Mouse (Mus musculus) ES-Bruce4 (cell line): ENCODE measurements around the gene Inpp4a. TPM values are rescaled to one million over a fixed set of nuclear protein-coding genes. Genes with fewer than 3 reads are reported as not detected.

Source experiments
- H3K27ac ChIP-seq: 2 replicates; pipeline ENCODE4 v1.5.1; 2012; ENCODE audit warnings: low read length, inconsistent platforms; ENCODE audit not compliant: insufficient read depth
- H3K27me3 ChIP-seq: 2 replicates; pipeline ENCODE4 v1.6.1; 2012; ENCODE audit warnings: mild to moderate bottlenecking, low read length, inconsistent platforms; ENCODE audit not compliant: control insufficient read depth, poor library complexity, insufficient read depth, severe bottlenecking
- H3K36me3 ChIP-seq: 2 replicates; pipeline ENCODE4 v1.6.1; 2012; ENCODE audit warnings: inconsistent platforms, mild to moderate bottlenecking, low read length, moderate library complexity; ENCODE audit not compliant: control insufficient read depth, poor library complexity, insufficient read depth, severe bottlenecking
- H3K4me1 ChIP-seq: one replicate; pipeline ENCODE4 v1.8.1; 2011; ENCODE audit warnings: low read length; ENCODE audit not compliant: control insufficient read depth, insufficient read depth
- H3K4me3 ChIP-seq: 2 replicates; pipeline ENCODE4 v1.5.1; 2011; ENCODE audit warnings: low read depth, mild to moderate bottlenecking, low read length
- H3K9ac ChIP-seq: 2 replicates; pipeline ENCODE4 v1.6.1; 2012; ENCODE audit warnings: low read depth, mild to moderate bottlenecking, inconsistent platforms; ENCODE audit not compliant: poor library complexity, severe bottlenecking
- H3K9me3 ChIP-seq: replicated peaks from 2 replicates; pipeline ENCODE4 v1.6.1; 2012; ENCODE audit warnings: mild to moderate bottlenecking, low read length, inconsistent platforms; ENCODE audit not compliant: control insufficient read depth, poor library complexity, insufficient read depth, severe bottlenecking
- CTCF ChIP-seq: IDR thresholded peaks from one replicate; pipeline ENCODE4 v1.8.1; 2011; ENCODE audit warnings: low read depth, low read length
- EP300 ChIP-seq: IDR thresholded peaks from 2 replicates; pipeline ENCODE4 v1.6.1; 2011; ENCODE audit warnings: low read depth, low read length; ENCODE audit not compliant: insufficient read depth
- POLR2A ChIP-seq: IDR thresholded peaks from one replicate; pipeline ENCODE4 v1.8.1; 2011; ENCODE audit warnings: low read length; ENCODE audit not compliant: insufficient read depth
- polyA plus RNA-seq: library from polyadenylated mRNA; stranded (reverse); fragments of >200 nt; gene quantifications from 2 replicates; pipeline ENCODE4 v1.2.4, GENCODE M21; 2011; ENCODE audit warnings: low read depth; ENCODE audit not compliant: missing spikeins, insufficient read depth, insufficient read length

Inpp4a gene
- polyA plus RNA-seq, 1 experiment, result 9.3 TPM

- TF ChIP-seq POLR2A (no peak), EP300 (no peak), CTCF (no peak)
- Histone ChIP-seq H3K9me3 (no peaks in the 10 kb centered on the region), H3K27ac (no peak overlapping the region), H3K4me1 (no peaks in the 10 kb centered on the region), H3K36me3 (no peaks in the 10 kb centered on the region), H3K27me3 (no peaks in the 10 kb centered on the region), H3K4me3 (no peak overlapping the region), H3K9ac (no peak overlapping the region)
These were observed 44.7 kb downstream of the Inpp4a start for GRCm38 (mm10) chr1:37344223-37344916.

- H3K9me3 ChIP-seq, result no peaks in the 10 kb centered on the region
- no peak overlapping the region for H3K27ac ChIP-seq
- no peak overlapping the region for H3K4me3 ChIP-seq
- H3K4me1 ChIP-seq, result no peaks in the 10 kb centered on the region
- H3K9ac ChIP-seq, result no peak overlapping the region
- no peak for TF ChIP-seq EP300
- no peak for TF ChIP-seq CTCF
- no peak for TF ChIP-seq POLR2A
- H3K36me3 ChIP-seq, result no peaks in the 10 kb centered on the region
- H3K27me3 ChIP-seq, result no peaks in the 10 kb centered on the region
These were observed 47.9 kb downstream of the Inpp4a start for GRCm38 (mm10) chr1:37347361-37348080.

- no peaks in the 10 kb centered on the region for H3K9me3 ChIP-seq
- no peak overlapping the region for H3K9ac ChIP-seq
- TF ChIP-seq EP300 (no peak), CTCF (no peak), POLR2A (no peak)
- H3K36me3 ChIP-seq, result no peaks in the 10 kb centered on the region
- H3K4me3 ChIP-seq, result no peak overlapping the region
- no peaks in the 10 kb centered on the region for H3K4me1 ChIP-seq
- H3K27ac ChIP-seq, result no peak overlapping the region
- H3K27me3 ChIP-seq, result no peaks in the 10 kb centered on the region
These were observed 51.4 kb downstream of the Inpp4a start for GRCm38 (mm10) chr1:37350886-37351651.

- no peaks in the 10 kb centered on the region for H3K9me3 ChIP-seq
- no peak overlapping the region for H3K9ac ChIP-seq
- H3K27ac ChIP-seq, result no peak overlapping the region
- H3K4me3 ChIP-seq, result no peak overlapping the region
- H3K27me3 ChIP-seq, result no peaks in the 10 kb centered on the region
- no peak for TF ChIP-seq POLR2A
- TF ChIP-seq CTCF, result no peak
- TF ChIP-seq EP300, result no peak
- no peaks in the 10 kb centered on the region for H3K4me1 ChIP-seq
- no peaks in the 10 kb centered on the region for H3K36me3 ChIP-seq
These were observed 52.3 kb downstream of the Inpp4a start for GRCm38 (mm10) chr1:37351961-37352360.

- Histone ChIP-seq H3K4me3 (no peak overlapping the region), H3K4me1 (no peaks in the 10 kb centered on the region)
- TF ChIP-seq EP300, result no peak
These were observed 53.8 kb downstream of the Inpp4a start for GRCm38 (mm10) chr1:37353456-37353855.

GRCm38 (mm10) chr1:37355492-37355891 lies 55.8 kb downstream of the Inpp4a start:
- TF ChIP-seq CTCF (no peak), POLR2A (no peak)
- H3K4me3 ChIP-seq, result no peak overlapping the region
- no peak overlapping the region for H3K27ac ChIP-seq
- no peaks in the 10 kb centered on the region for H3K36me3 ChIP-seq
- H3K9me3 ChIP-seq, result no peaks in the 10 kb centered on the region
- no peaks in the 10 kb centered on the region for H3K27me3 ChIP-seq
- H3K9ac ChIP-seq, result no peak overlapping the region
- H3K4me1 ChIP-seq, result no peaks in the 10 kb centered on the region

More at GRCm38 (mm10) chr1:37353456-37353855, 53.8 kb downstream of the Inpp4a start:
- Histone ChIP-seq H3K27ac (no peak overlapping the region), H3K9ac (no peak overlapping the region), H3K36me3 (no peaks in the 10 kb centered on the region), H3K27me3 (no peaks in the 10 kb centered on the region), H3K9me3 (no peaks in the 10 kb centered on the region)
